Mouse (Mus musculus): Measurements from ENCODE around the gene Slc11a1. TPM values are rescaled to one million over a fixed set of nuclear protein-coding genes. Genes with fewer than 3 reads are reported as not detected.

Slc11a1 gene
- polyA plus RNA-seq, 1 experiment from 2014 or later = 2.2 TPM

DNA sequence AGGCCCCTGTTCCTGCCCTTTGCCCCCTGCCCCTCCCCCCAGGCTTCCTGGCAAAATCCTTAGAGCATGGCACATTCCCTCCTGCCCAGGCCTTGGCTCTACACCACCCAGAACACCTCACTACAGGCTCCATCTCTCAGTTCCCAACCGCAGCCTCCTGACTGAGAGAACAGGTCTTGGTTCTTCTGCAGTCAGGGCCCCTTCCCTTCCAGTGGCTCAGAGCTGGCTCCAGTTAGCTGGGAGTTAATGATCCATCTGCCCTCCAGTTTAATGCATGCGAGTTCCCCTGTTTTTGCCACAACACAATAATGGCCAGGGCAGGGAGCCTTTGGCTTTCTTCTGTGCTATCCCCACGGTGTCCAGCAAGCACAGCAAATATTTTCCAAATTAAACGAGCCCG, 31.8 kb upstream of the Slc11a1 start:
- H3K36me3 ChIP-seq (ENCODE audit: control insufficient read depth, insufficient read depth, low read length) = no peaks in the 10 kb centered on the region
- H3K4me1 ChIP-seq (ENCODE audit: control insufficient read depth, insufficient read depth, low read length) = no peaks in the 10 kb centered on the region
- no peak for ATAC-seq (ENCODE audit: low read depth)
- H3K27ac ChIP-seq (ENCODE audit: low read depth, low read length) = no peak overlapping the region
- WGBS = 52% methylated on average over 5 of the region's 5 CpGs
- no peaks in the 10 kb centered on the region for H3K27me3 ChIP-seq (ENCODE audit: control insufficient read depth, insufficient read depth, low read length)
- no peak overlapping the region for H3K4me2 ChIP-seq (ENCODE audit: low read depth, low read length)
- H3K4me3 ChIP-seq (ENCODE audit: low read depth, low read length) = no peak overlapping the region
- H3K9me3 ChIP-seq (ENCODE audit: control insufficient read depth, low read length) = no peaks in the 10 kb centered on the region
- no peak overlapping the region for H3K9ac ChIP-seq (replicated peaks; ENCODE audit: low read depth, low read length)

- H3K27me3 ChIP-seq (ENCODE audit: control insufficient read depth, insufficient read depth, low read length) = no peaks in the 10 kb centered on the region
- no peak overlapping the region for H3K27ac ChIP-seq (ENCODE audit: low read depth, low read length)
- H3K4me1 ChIP-seq (ENCODE audit: control insufficient read depth, insufficient read depth, low read length) = no peaks in the 10 kb centered on the region
- no peak for ATAC-seq (ENCODE audit: low read depth)
- WGBS = 84% methylated on average over 11 of the region's 11 CpGs
- H3K4me2 ChIP-seq (ENCODE audit: low read depth, low read length) = no peak overlapping the region
- no peak overlapping the region for H3K4me3 ChIP-seq (ENCODE audit: low read depth, low read length)
- no peak overlapping the region for H3K9ac ChIP-seq (replicated peaks; ENCODE audit: low read depth, low read length)
- no peaks in the 10 kb centered on the region for H3K36me3 ChIP-seq (ENCODE audit: control insufficient read depth, insufficient read depth, low read length)
- H3K9me3 ChIP-seq (ENCODE audit: control insufficient read depth, low read length) = no peaks in the 10 kb centered on the region
Observed at GRCm38 (mm10) chr1:74344163-74344916, 30.7 kb upstream of the Slc11a1 start.

- Histone ChIP-seq H3K9me3 (ENCODE audit: control insufficient read depth, low read length) (no peaks in the 10 kb centered on the region), H3K4me3 (ENCODE audit: low read depth, low read length) (no peak overlapping the region), H3K36me3 (ENCODE audit: control insufficient read depth, insufficient read depth, low read length) (peaks cover 10% of the 10 kb centered on the region), H3K4me1 (ENCODE audit: control insufficient read depth, insufficient read depth, low read length) (no peaks in the 10 kb centered on the region), H3K27me3 (ENCODE audit: control insufficient read depth, insufficient read depth, low read length) (no peaks in the 10 kb centered on the region), H3K4me2 (ENCODE audit: low read depth, low read length) (no peak overlapping the region), H3K27ac (ENCODE audit: low read depth, low read length) (no peak overlapping the region), H3K9ac (replicated peaks; ENCODE audit: low read depth, low read length) (no peak overlapping the region)
- WGBS = 90% methylated on average over 13 of the region's 13 CpGs
- no peak for ATAC-seq (ENCODE audit: low read depth)
Observed at GRCm38 (mm10) chr1:74351185-74351769, 23.7 kb upstream of the Slc11a1 start.

DNA sequence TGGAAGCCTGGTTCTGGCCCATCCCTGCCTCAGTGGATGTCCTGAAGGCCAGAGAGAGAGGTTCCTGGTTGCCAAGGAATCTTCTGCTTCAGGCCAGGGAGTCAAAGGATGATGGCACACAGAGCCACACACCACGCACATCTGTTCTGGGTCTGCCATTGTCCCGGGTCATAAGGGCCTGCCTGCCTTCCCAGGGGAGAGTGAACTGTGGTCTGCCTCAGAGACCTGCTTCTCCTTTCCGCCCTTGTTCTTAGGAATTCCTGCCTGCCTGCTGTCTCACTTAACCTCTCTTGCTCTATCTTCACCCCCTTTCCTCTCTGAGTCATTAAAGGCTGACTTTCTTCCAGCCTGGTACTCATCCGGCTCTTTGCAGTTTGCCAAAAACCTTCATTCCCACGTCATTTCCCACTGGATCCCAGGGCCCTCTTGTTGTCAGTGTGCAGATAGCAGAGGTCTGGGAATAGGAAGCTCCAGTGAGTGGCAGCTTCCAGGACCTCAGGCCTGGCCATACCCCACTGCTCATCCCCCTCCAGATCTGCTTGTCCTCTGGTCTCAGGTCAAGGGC, 22.4 kb upstream of the Slc11a1 start:
- Histone ChIP-seq H3K4me1 (ENCODE audit: control insufficient read depth, insufficient read depth, low read length) (no peaks in the 10 kb centered on the region), H3K4me2 (ENCODE audit: low read depth, low read length) (no peak overlapping the region), H3K27ac (ENCODE audit: low read depth, low read length) (no peak overlapping the region), H3K27me3 (ENCODE audit: control insufficient read depth, insufficient read depth, low read length) (no peaks in the 10 kb centered on the region), H3K4me3 (ENCODE audit: low read depth, low read length) (no peak overlapping the region), H3K9me3 (ENCODE audit: control insufficient read depth, low read length) (no peaks in the 10 kb centered on the region), H3K9ac (replicated peaks; ENCODE audit: low read depth, low read length) (no peak overlapping the region), H3K36me3 (ENCODE audit: control insufficient read depth, insufficient read depth, low read length) (peaks cover 10% of the 10 kb centered on the region)
- ATAC-seq (ENCODE audit: low read depth) = no peak
- 88% methylated on average over 5 of the region's 5 CpGs for WGBS

- no peak overlapping the region for H3K9ac ChIP-seq (replicated peaks; ENCODE audit: low read depth, low read length)
- peaks cover 10% of the 10 kb centered on the region for H3K36me3 ChIP-seq (ENCODE audit: control insufficient read depth, insufficient read depth, low read length)
- H3K9me3 ChIP-seq (ENCODE audit: control insufficient read depth, low read length) = no peaks in the 10 kb centered on the region
- ATAC-seq (ENCODE audit: low read depth) = no peak
- no peaks in the 10 kb centered on the region for H3K27me3 ChIP-seq (ENCODE audit: control insufficient read depth, insufficient read depth, low read length)
- no peaks in the 10 kb centered on the region for H3K4me1 ChIP-seq (ENCODE audit: control insufficient read depth, insufficient read depth, low read length)
- H3K4me2 ChIP-seq (ENCODE audit: low read depth, low read length) = no peak overlapping the region
- 94% methylated on average over 9 of the region's 9 CpGs for WGBS
- H3K4me3 ChIP-seq (ENCODE audit: low read depth, low read length) = no peak overlapping the region
- no peak overlapping the region for H3K27ac ChIP-seq (ENCODE audit: low read depth, low read length)
Observed at GRCm38 (mm10) chr1:74353453-74354229, 21.4 kb upstream of the Slc11a1 start.

- H3K4me3 ChIP-seq (ENCODE audit: low read depth, low read length) = no peak overlapping the region
- ATAC-seq (ENCODE audit: low read depth) = no peak
- no peak overlapping the region for H3K4me2 ChIP-seq (ENCODE audit: low read depth, low read length)
- no peaks in the 10 kb centered on the region for H3K27me3 ChIP-seq (ENCODE audit: control insufficient read depth, insufficient read depth, low read length)
- H3K36me3 ChIP-seq (ENCODE audit: control insufficient read depth, insufficient read depth, low read length) = 0 out of 2 replicates have a peak, but pooled peaks cover under 1% of the 10 kb centered on the region
- no peak overlapping the region for H3K9ac ChIP-seq (replicated peaks; ENCODE audit: low read depth, low read length)
- no peaks in the 10 kb centered on the region for H3K9me3 ChIP-seq (ENCODE audit: control insufficient read depth, low read length)
- no peak overlapping the region for H3K27ac ChIP-seq (ENCODE audit: low read depth, low read length)
- no peaks in the 10 kb centered on the region for H3K4me1 ChIP-seq (ENCODE audit: control insufficient read depth, insufficient read depth, low read length)
Observed at GRCm38 (mm10) chr1:74357531-74357930, 17.5 kb upstream of the Slc11a1 start.

- ATAC-seq (ENCODE audit: low read depth) = no peak
- no peaks in the 10 kb centered on the region for H3K27me3 ChIP-seq (ENCODE audit: control insufficient read depth, insufficient read depth, low read length)
Observed at GRCm38 (mm10) chr1:74359952-74360517, 15.0 kb upstream of the Slc11a1 start.

GRCm38 (mm10) chr1:74361812-74362211, 13.2 kb upstream of the Slc11a1 start, which contains the start of gene Catip:
Gene Catip, plus strand, starts transcription at chr1:74362108.
- no peaks in the 10 kb centered on the region for H3K36me3 ChIP-seq (ENCODE audit: control insufficient read depth, insufficient read depth, low read length)
- no peaks in the 10 kb centered on the region for H3K4me1 ChIP-seq (ENCODE audit: control insufficient read depth, insufficient read depth, low read length)
- H3K9ac ChIP-seq (replicated peaks; ENCODE audit: low read depth, low read length) = no peak within 1 kb of the TSS
- H3K27me3 ChIP-seq (ENCODE audit: control insufficient read depth, insufficient read depth, low read length) = no peaks in the 10 kb centered on the region
- no peak within 1 kb of the TSS for H3K27ac ChIP-seq (ENCODE audit: low read depth, low read length)
- no peak within 1 kb of the TSS for H3K4me3 ChIP-seq (ENCODE audit: low read depth, low read length)
- H3K9me3 ChIP-seq (ENCODE audit: control insufficient read depth, low read length) = no peaks in the 10 kb centered on the region
- WGBS = 0% methylated on average over 2 of the region's 2 CpGs
- ATAC-seq (ENCODE audit: low read depth) = peak; percentile 81
- H3K4me2 ChIP-seq (ENCODE audit: low read depth, low read length) = no peak within 1 kb of the TSS

More at GRCm38 (mm10) chr1:74359952-74360517, 15.0 kb upstream of the Slc11a1 start:
- Histone ChIP-seq H3K4me1 (ENCODE audit: control insufficient read depth, insufficient read depth, low read length) (no peaks in the 10 kb centered on the region), H3K27ac (ENCODE audit: low read depth, low read length) (no peak overlapping the region), H3K36me3 (ENCODE audit: control insufficient read depth, insufficient read depth, low read length) (no peaks in the 10 kb centered on the region), H3K4me2 (ENCODE audit: low read depth, low read length) (no peak overlapping the region), H3K9ac (replicated peaks; ENCODE audit: low read depth, low read length) (no peak overlapping the region), H3K4me3 (ENCODE audit: low read depth, low read length) (no peak overlapping the region), H3K9me3 (ENCODE audit: control insufficient read depth, low read length) (no peaks in the 10 kb centered on the region)
- 93% methylated on average over 5 of the region's 5 CpGs for WGBS
